Mouse (Mus musculus) gastrocnemius, postnatal 4 days (tissue): ENCODE data around the gene Ccdc189. TPM values are rescaled to one million over a fixed set of nuclear protein-coding genes. Genes with fewer than 3 reads are reported as not detected.

Experiments
- total RNA-seq, 2 experiments: library from RNA; stranded (reverse); gene quantifications; 2 replicates each; pipeline ENCODE4 v1.2.3; 2021

The Ccdc189 gene
- total RNA-seq, 2 experiments from 2014 or later, result 5.0 to 5.1 TPM

Other genes starting within 250 kb of the Ccdc189 start
- 10 to 100 TPM; 32.3 to 36.0 TPM for gene Zfp768, start 243.0 kb downstream of the Ccdc189 start, total RNA-seq
- gene Zfp747, start 212.5 kb downstream of the Ccdc189 start, total RNA-seq, result 1 to 10 TPM; 4.6 to 6.9 TPM
- 1 to 10 TPM; 2.8 to 3.3 TPM for gene 9130019O22Rik, start 201.4 kb downstream of the Ccdc189 start, total RNA-seq
- gene E430018J23Rik, start 195.0 kb downstream of the Ccdc189 start, total RNA-seq, result 1 to 10 TPM; 4.7 to 5.5 TPM
- 1 to 10 TPM; 4.6 to 5.0 TPM for gene Zfp764, start 181.8 kb downstream of the Ccdc189 start, total RNA-seq
- 1 to 10 TPM; 6.6 to 9.1 TPM for gene Zfp688, start 166.5 kb downstream of the Ccdc189 start, total RNA-seq
- 1 to 10 TPM; 3.3 to 3.4 TPM for gene Zfp689, start 139.4 kb downstream of the Ccdc189 start, total RNA-seq
- gene Prr14, start 129.0 kb downstream of the Ccdc189 start, total RNA-seq, result 10 to 100 TPM; 26.1 to 32.5 TPM
- gene Fbrs, start 109.4 kb downstream of the Ccdc189 start, total RNA-seq, result 10 to 100 TPM; 39.7 to 51.3 TPM
- 10 to 100 TPM; 70.3 to 78.6 TPM for gene Srcap, start 76.6 kb downstream of the Ccdc189 start, total RNA-seq
- gene Gm42715, start 69.0 kb downstream of the Ccdc189 start, total RNA-seq, result 10 to 100 TPM; 15.0 to 19.1 TPM
- 1 to 10 TPM in 1 of 2 experiments, not detected in 1; 3.1 TPM for gene Tmem265, start 27.2 kb downstream of the Ccdc189 start, total RNA-seq
- 10 to 100 TPM; 21.6 to 25.5 TPM for gene Phkg2, start 15.3 kb downstream of the Ccdc189 start, total RNA-seq
- 10 to 100 TPM; 48.4 to 50.5 TPM for gene Rnf40, start 172 bp upstream of the Ccdc189 start, total RNA-seq
- 10 to 100 TPM; 13.1 to 13.5 TPM for gene Zfp629, start 27.2 kb upstream of the Ccdc189 start, total RNA-seq
- 100 to 1,000 TPM; 112 to 132 TPM for gene Bcl7c, start 120.3 kb upstream of the Ccdc189 start, total RNA-seq
- 10 to 100 TPM in 1 of 2 experiments, 1 to 10 TPM in 1; 7.0 to 10.0 TPM for gene Ctf1, start 124.1 kb upstream of the Ccdc189 start, total RNA-seq
- not detected for gene Ctf2, start 143.6 kb upstream of the Ccdc189 start, total RNA-seq
- 1 to 10 TPM; 8.6 to 8.8 TPM for gene Fbxl19, start 155.9 kb upstream of the Ccdc189 start, total RNA-seq
- 10 to 100 TPM; 12.3 to 13.9 TPM for gene Orai3, start 181.2 kb upstream of the Ccdc189 start, total RNA-seq
- gene Setd1a, start 188.1 kb upstream of the Ccdc189 start, total RNA-seq, result 10 to 100 TPM; 30.3 to 32.4 TPM
- gene Gm49388, start 197.0 kb upstream of the Ccdc189 start, total RNA-seq, result 1 to 10 TPM; 2.8 to 4.0 TPM
- gene Hsd3b7, start 212.0 kb upstream of the Ccdc189 start, total RNA-seq, result 10 to 100 TPM; 13.0 to 13.3 TPM
- 10 to 100 TPM; 82.8 to 84.9 TPM for gene Stx4a, start 235.7 kb upstream of the Ccdc189 start, total RNA-seq
- gene Stx1b, start 236.0 kb upstream of the Ccdc189 start, total RNA-seq, result 1 to 10 TPM; 4.7 to 6.3 TPM